Mouse (Mus musculus) cortical plate, adult 2 months (tissue): Measurements from ENCODE around the gene Cdk15.

Experiments
- CTCF ChIP-seq: fragments of 200-500 bp; IDR thresholded peaks from 2 replicates; pipeline ENCODE4 v1.5.1; 2011; ENCODE audit warnings: mild to moderate bottlenecking, control low read depth, low read length; ENCODE audit not compliant: insufficient read depth; ENCODE audit errors: extremely low read depth
- POLR2A ChIP-seq: fragments of 200-500 bp; IDR thresholded peaks from 2 replicates; pipeline ENCODE4 v1.6.1; 2011; ENCODE audit warnings: mild to moderate bottlenecking, low read length, control low read depth; ENCODE audit not compliant: insufficient read depth; ENCODE audit errors: extremely low read depth

DNA sequence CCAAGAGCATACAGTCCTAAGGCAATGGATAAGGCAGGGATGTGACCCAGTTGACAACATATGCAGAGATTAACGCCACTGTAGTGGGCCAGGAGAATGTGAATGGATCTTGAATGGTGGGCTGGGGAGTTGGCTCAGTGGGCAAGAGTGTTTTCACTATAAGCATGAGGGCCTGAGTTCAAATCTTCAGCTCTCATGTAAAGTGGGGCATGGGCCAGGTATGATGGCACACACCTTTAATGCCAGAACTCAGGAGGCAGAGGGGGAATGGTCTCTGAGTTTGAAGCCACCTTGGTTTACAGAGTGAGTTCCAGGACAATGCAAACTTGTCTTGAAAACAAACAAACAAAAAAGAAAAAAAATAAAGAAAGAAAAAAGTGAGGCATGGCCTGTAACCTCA lies 79.5 kb downstream of the Cdk15 start:
- TF ChIP-seq CTCF (no peak), POLR2A (no peak)
